Mouse (Mus musculus): Measurements from ENCODE around the gene Fbln2. TPM values are rescaled to one million over a fixed set of nuclear protein-coding genes. Genes with fewer than 3 reads are reported as not detected.

Gene Fbln2
- total and polyA plus RNA-seq, 3 experiments: 0.81 TPM; not detected in 2

DNA sequence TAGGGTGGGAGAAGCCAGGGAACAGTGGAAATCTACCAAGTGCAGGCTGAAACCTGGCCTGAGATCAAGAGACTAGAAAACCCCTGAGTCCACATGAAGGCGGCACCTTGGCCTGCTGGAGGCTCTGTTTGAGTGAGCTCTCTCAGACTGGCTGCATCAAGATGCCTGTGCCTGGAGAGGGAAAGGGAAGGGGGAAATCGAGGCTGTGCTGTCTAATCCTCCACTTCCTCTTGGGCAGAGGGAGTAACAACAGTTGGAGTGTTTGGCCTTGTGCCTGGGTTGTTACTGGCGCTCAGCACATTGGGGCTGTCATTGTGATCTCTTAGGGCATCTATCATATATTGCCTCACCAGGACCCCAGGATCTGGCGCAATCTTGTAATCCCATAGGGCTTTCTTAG lies 36.4 kb downstream of the Fbln2 start:
- TF ChIP-seq IRF4 (IDR thresholded peaks at IDR 0.05; ENCODE audit: low read depth, low read length) (no peak), SMC3 (IDR thresholded peaks at IDR 0.05; ENCODE audit: low read depth, low read length) (no peak)
- peaks cover 85% of the 10 kb centered on the region for H3K27me3 ChIP-seq (replicated peaks)
- H3K9ac ChIP-seq (ENCODE audit: insufficient read depth, low read depth): no peak overlapping the region
- H3K27ac ChIP-seq (ENCODE audit: insufficient read depth, low read depth): no peak overlapping the region
- H3K9me3 ChIP-seq (replicated peaks; ENCODE audit: low read length): peaks cover 6% of the 10 kb centered on the region
- in situ Hi-C loops (cut with MboI; ENCODE audit: low pct_ligation_motif_present, low pct_unique_long_range_greater_than_20kb, low sequenced_read_pairs): no loop called here
- no peak overlapping the region for H3K4me3 ChIP-seq (replicated peaks in 1 of 3; ENCODE audit: low read depth in 2 of 3, low read length in 2 of 3, poor library complexity in 1 of 3)
- no peak overlapping the region for H3K4me2 ChIP-seq (ENCODE audit: insufficient read depth, low read depth, poor library complexity, severe bottlenecking)
- H3K36me3 ChIP-seq (replicated peaks in 1 of 2; ENCODE audit: control insufficient read depth in 1 of 2, insufficient read depth in 1 of 2, low read length in 1 of 2): no peaks in the 10 kb centered on the region
- no peaks in the 10 kb centered on the region for H3K4me1 ChIP-seq (ENCODE audit: control insufficient read depth in 1 of 2, insufficient read depth in 2 of 2)
- dilution Hi-C loops (cut with MboI; ENCODE audit: extremely low pct_ligation_motif_present, extremely low pct_unique_long_range_greater_than_20kb, low sequenced_read_pairs): no loop called here
- no peak for DNase-seq (ENCODE audit: extremely low read depth)
- H3K79me2 ChIP-seq (replicated peaks; ENCODE audit: control insufficient read depth, extremely low read depth, insufficient read depth, poor library complexity, severe bottlenecking): no peaks in the 10 kb centered on the region

GRCm38 (mm10) chr6:91249797-91250196 lies 37.5 kb downstream of the Fbln2 start:
- in situ Hi-C loops (cut with MboI; ENCODE audit: low pct_ligation_motif_present, low pct_unique_long_range_greater_than_20kb, low sequenced_read_pairs) (no loop called here), dilution Hi-C loops (cut with MboI; ENCODE audit: extremely low pct_ligation_motif_present, extremely low pct_unique_long_range_greater_than_20kb, low sequenced_read_pairs) (no loop called here)
- H3K9me3 ChIP-seq (replicated peaks; ENCODE audit: low read length): peaks cover 6% of the 10 kb centered on the region
- no peaks in the 10 kb centered on the region for H3K36me3 ChIP-seq (replicated peaks in 1 of 2; ENCODE audit: control insufficient read depth in 1 of 2, insufficient read depth in 1 of 2, low read length in 1 of 2)
- H3K27me3 ChIP-seq (replicated peaks): peaks cover 86% of the 10 kb centered on the region
- H3K9ac ChIP-seq (ENCODE audit: insufficient read depth, low read depth): no peak overlapping the region
- no peaks in the 10 kb centered on the region for H3K79me2 ChIP-seq (replicated peaks; ENCODE audit: control insufficient read depth, extremely low read depth, insufficient read depth, poor library complexity, severe bottlenecking)
- no peak overlapping the region for H3K27ac ChIP-seq (ENCODE audit: insufficient read depth, low read depth)
- no peak for DNase-seq (ENCODE audit: extremely low read depth)
- no peak overlapping the region for H3K4me3 ChIP-seq (replicated peaks in 1 of 3; ENCODE audit: low read depth in 2 of 3, low read length in 2 of 3, poor library complexity in 1 of 3)
- no peaks in the 10 kb centered on the region for H3K4me1 ChIP-seq (ENCODE audit: control insufficient read depth in 1 of 2, insufficient read depth in 2 of 2)
- no peak for TF ChIP-seq MAFK (IDR thresholded peaks at IDR 0.05; ENCODE audit: insufficient replicate concordance, low read length)
- no peak for TF ChIP-seq ZC3H11A (IDR thresholded peaks at IDR 0.05; ENCODE audit: low read depth, low read length)
- TF ChIP-seq CTCF (conservative IDR thresholded peaks at IDR 0.05 in 1 of 2, IDR thresholded peaks at IDR 0.05 in 1 of 2; ENCODE audit: low read depth in 2 of 2, low read length in 2 of 2): peak in 1 of 2 experiments; percentile 16; a peak in 2 of 4 replicates
- H3K4me2 ChIP-seq (ENCODE audit: insufficient read depth, low read depth, poor library complexity, severe bottlenecking): no peak overlapping the region

GRCm38 (mm10) chr6:91259440-91260120 lies 47.3 kb downstream of the Fbln2 start:
- dilution Hi-C loops (cut with MboI; ENCODE audit: extremely low pct_ligation_motif_present, extremely low pct_unique_long_range_greater_than_20kb, low sequenced_read_pairs): no loop called here
- H3K36me3 ChIP-seq (replicated peaks in 1 of 2; ENCODE audit: control insufficient read depth in 1 of 2, insufficient read depth in 1 of 2, low read length in 1 of 2): no peaks in the 10 kb centered on the region
- no peak overlapping the region for H3K27ac ChIP-seq (ENCODE audit: insufficient read depth, low read depth)
- in situ Hi-C loops (cut with MboI; ENCODE audit: low pct_ligation_motif_present, low pct_unique_long_range_greater_than_20kb, low sequenced_read_pairs): no loop called here
- DNase-seq (ENCODE audit: extremely low read depth): no peak
- H3K4me3 ChIP-seq (replicated peaks in 1 of 3; ENCODE audit: low read depth in 2 of 3, low read length in 2 of 3, poor library complexity in 1 of 3): no peak overlapping the region
- H3K79me2 ChIP-seq (replicated peaks; ENCODE audit: control insufficient read depth, extremely low read depth, insufficient read depth, poor library complexity, severe bottlenecking): no peaks in the 10 kb centered on the region
- TF ChIP-seq BHLHE40 (IDR thresholded peaks at IDR 0.05; ENCODE audit: low read depth, low read length) (no peak), SIN3A (IDR thresholded peaks at IDR 0.05; ENCODE audit: low read length) (no peak), POLR2AphosphoS2 (IDR thresholded peaks at IDR 0.05; ENCODE audit: low read depth, low read length) (no peak), MAZ (IDR thresholded peaks at IDR 0.05; ENCODE audit: low read depth, low read length) (no peak), POLR2A (IDR thresholded peaks at IDR 0.05; ENCODE audit: low read depth, low read length) (no peak), MAX (IDR thresholded peaks at IDR 0.05; ENCODE audit: low read length) (no peak)
- peaks cover 93% of the 10 kb centered on the region for H3K27me3 ChIP-seq (replicated peaks)
- peaks cover 0 to 8% of the 10 kb centered on the region in 2 experiments; a peak in 1 of 4 replicates for H3K4me1 ChIP-seq (ENCODE audit: control insufficient read depth in 1 of 2, insufficient read depth in 2 of 2)
- H3K9me3 ChIP-seq (replicated peaks; ENCODE audit: low read length): no peaks in the 10 kb centered on the region
- no peak overlapping the region for H3K9ac ChIP-seq (ENCODE audit: insufficient read depth, low read depth)
- no peak overlapping the region for H3K4me2 ChIP-seq (ENCODE audit: insufficient read depth, low read depth, poor library complexity, severe bottlenecking)

Data from CH12.LX (cell line).